Mouse (Mus musculus) spleen, adult 2 months (tissue): ENCODE results near the gene Lzts2. TPM values are rescaled to one million over a fixed set of nuclear protein-coding genes. Genes with fewer than 3 reads are reported as not detected.
A peak's percentile ranks its signal among the peaks of the same experiment; 100 is the strongest.

Source experiments
- DNase-seq, 2 experiments: peaks; one replicate each; pipeline versions ENCODE4 v3.0.0 to v3.0.0-alpha.2; 2012 to 2021; ENCODE audit warnings: low spot score in 2 of 2, low read depth in 1 of 2
- H3K27ac ChIP-seq: fragments of 200-500 bp; 2 replicates; pipeline ENCODE4 v1.5.1; 2012; ENCODE audit warnings: low read length, inconsistent platforms; ENCODE audit not compliant: insufficient read depth
- H3K27me3 ChIP-seq: fragments of 200-500 bp; 2 replicates; pipeline ENCODE4 v1.6.1; 2012; ENCODE audit warnings: mild to moderate bottlenecking, moderate library complexity, low read length, inconsistent platforms; ENCODE audit not compliant: control insufficient read depth, insufficient read depth
- H3K36me3 ChIP-seq: fragments of 200-500 bp; 2 replicates; pipeline ENCODE4 v1.6.1; 2012; ENCODE audit warnings: mild to moderate bottlenecking, low read length, inconsistent platforms; ENCODE audit not compliant: control insufficient read depth, insufficient read depth
- H3K4me1 ChIP-seq: fragments of 200-500 bp; 2 replicates; pipeline ENCODE4 v1.6.1; 2011; ENCODE audit warnings: inconsistent platforms; ENCODE audit not compliant: control insufficient read depth, insufficient read depth, insufficient read length
- H3K4me3 ChIP-seq: fragments of 200-500 bp; 2 replicates; pipeline ENCODE4 v1.5.1; 2011; ENCODE audit warnings: mild to moderate bottlenecking, inconsistent platforms; ENCODE audit not compliant: insufficient read depth, insufficient read length; ENCODE audit errors: extremely low read depth
- CTCF ChIP-seq: fragments of 200-500 bp; IDR thresholded peaks from 2 replicates; pipeline ENCODE4 v1.5.1; 2011; ENCODE audit warnings: mild to moderate bottlenecking, inconsistent platforms; ENCODE audit not compliant: insufficient read depth, insufficient read length, insufficient replicate concordance; ENCODE audit errors: extremely low read depth
- POLR2A ChIP-seq: fragments of 200-500 bp; IDR thresholded peaks from 2 replicates; pipeline ENCODE4 v1.6.1; 2011; ENCODE audit warnings: low read depth, low read length, inconsistent platforms
- WGBS: fragments of 180-500 bp; shearing (Covaris S2); methylation state at CpG from one replicate; pipeline ENCODE4 v1.1.7; 2018; 5-methylcytosine and 5-hydroxymethylcytosine counted together
- polyA plus RNA-seq: library from polyadenylated mRNA; depleted of rRNA; stranded (reverse); fragments of >200 nt; gene quantifications from 2 replicates; pipeline ENCODE4 v1.2.3, GENCODE M21; 2012

Lzts2 gene
- polyA plus RNA-seq, 1 experiment, result 23.3 TPM

- Histone ChIP-seq H3K27ac (no peak overlapping the region), H3K4me3 (no peak overlapping the region), H3K4me1 (peaks cover 15% of the 10 kb centered on the region), H3K27me3 (no peaks in the 10 kb centered on the region; the same call in 1 of the 2 replicates), H3K36me3 (no peaks in the 10 kb centered on the region; the same call in 1 of the 2 replicates)
- TF ChIP-seq POLR2A (no peak), CTCF (no peak)
- WGBS, result 69% methylated on average over 11 of the region's 11 CpGs
- no peak for DNase-seq
These were observed 30.2 kb downstream of the Lzts2 start for GRCm38 (mm10) chr19:45044389-45044927.

GRCm38 (mm10) chr19:45045236-45045635, 31.0 kb downstream of the Lzts2 start:
- no peak for DNase-seq

DNA sequence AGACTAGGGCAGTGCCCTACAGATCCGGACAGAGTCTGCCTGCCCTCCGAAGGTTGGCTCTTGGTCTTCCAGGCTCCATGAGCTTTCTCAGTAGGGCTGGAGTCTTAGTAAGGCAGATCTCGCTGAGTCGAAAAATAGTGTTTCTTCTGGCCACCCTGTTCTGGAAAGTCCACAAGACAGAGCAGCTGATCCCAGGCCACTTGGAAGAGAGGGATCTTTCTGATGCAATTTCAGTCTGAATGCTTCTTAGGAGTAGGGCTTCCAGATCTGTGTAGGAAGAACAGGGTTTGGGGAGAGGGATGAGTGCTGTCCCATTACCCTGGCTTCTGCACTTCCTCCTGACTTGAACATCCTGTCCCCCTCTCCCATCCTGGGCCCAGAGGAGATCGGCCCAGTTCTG, 31.4 kb downstream of the Lzts2 start, which contains the start of gene Pdzd7:
Gene Pdzd7, minus strand, starts transcription at position 67 of the 400 bp plus-strand sequence.
- no peak for DNase-seq
- peak within 1 kb of the TSS; percentile 81; the same call in 1 of the 2 replicates for H3K4me3 ChIP-seq
- WGBS, result 81% methylated on average over 5 of the region's 5 CpGs
- peaks cover 2% of the 10 kb centered on the region; the same call in 1 of the 2 replicates for H3K36me3 ChIP-seq
- TF ChIP-seq POLR2A, result no peak
- H3K27ac ChIP-seq, result no peak within 1 kb of the TSS
- peaks cover 15% of the 10 kb centered on the region for H3K4me1 ChIP-seq
- H3K27me3 ChIP-seq, result no peaks in the 10 kb centered on the region; the same call in 1 of the 2 replicates

More at GRCm38 (mm10) chr19:45045236-45045635, 31.0 kb downstream of the Lzts2 start:
- Histone ChIP-seq H3K27ac (no peak overlapping the region), H3K36me3 (peaks cover 2% of the 10 kb centered on the region; the same call in 1 of the 2 replicates), H3K4me1 (peaks cover 15% of the 10 kb centered on the region), H3K4me3 (no peak overlapping the region), H3K27me3 (no peaks in the 10 kb centered on the region; the same call in 1 of the 2 replicates)
- TF ChIP-seq POLR2A, result no peak
- no peak for TF ChIP-seq CTCF
- 68% methylated on average over 15 of the region's 15 CpGs for WGBS

GRCm38 (mm10) chr19:45046523-45047321, 32.5 kb downstream of the Lzts2 start:
- Histone ChIP-seq H3K4me3 (peak overlapping the region; percentile 81), H3K27ac (peak overlapping the region; percentile 96), H3K36me3 (peaks cover 3% of the 10 kb centered on the region; the same call in 1 of the 2 replicates), H3K27me3 (no peaks in the 10 kb centered on the region; the same call in 1 of the 2 replicates), H3K4me1 (peaks cover 15% of the 10 kb centered on the region)
- peak; percentile 49 to 64 for DNase-seq
- TF ChIP-seq CTCF, result no peak
- WGBS, result 1% methylated on average over 34 of the region's 34 CpGs

DNA sequence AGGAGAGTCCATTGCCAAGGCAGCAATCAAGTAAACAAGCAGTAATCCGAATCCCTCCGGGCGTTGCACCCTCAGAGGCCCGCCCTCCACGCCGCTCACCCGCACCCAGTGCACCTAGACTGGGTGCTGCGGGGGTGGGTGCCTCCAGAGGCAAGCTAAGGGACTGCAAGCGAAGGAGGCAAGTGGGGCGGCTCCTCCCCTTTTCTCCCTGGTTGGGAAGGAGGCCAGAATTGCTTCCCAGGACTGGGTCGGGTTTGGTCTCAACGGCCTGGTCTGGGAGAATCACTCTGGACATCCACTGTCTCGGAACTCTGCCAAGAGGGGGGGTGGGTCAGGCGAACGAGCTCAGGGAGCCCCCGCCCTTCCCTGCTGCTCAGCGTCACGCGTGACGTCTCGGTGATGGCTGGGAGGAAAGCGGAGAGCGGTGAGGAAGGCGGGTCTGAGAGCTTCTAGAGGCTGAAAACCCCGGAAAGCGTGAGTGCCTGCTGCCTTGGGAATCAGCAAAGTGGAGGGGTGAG, 33.3 kb downstream of the Lzts2 start, which contains the start of gene Sfxn3:
Gene Sfxn3, plus strand, starts transcription at position 87 of the 518 bp plus-strand sequence.
- DNase-seq, result peak; percentile 74 to 80
- Histone ChIP-seq H3K4me1 (peaks cover 15% of the 10 kb centered on the region), H3K36me3 (peaks cover 6% of the 10 kb centered on the region; the same call in 1 of the 2 replicates), H3K4me3 (peak within 1 kb of the TSS; percentile 81), H3K27ac (peak within 1 kb of the TSS; percentile 96), H3K27me3 (no peaks in the 10 kb centered on the region; the same call in 1 of the 2 replicates)
- under 1% methylated on average over 26 of the region's 26 CpGs for WGBS
- TF ChIP-seq CTCF, result peak; percentile 63
- no peak for TF ChIP-seq POLR2A

- TF ChIP-seq CTCF, result no peak
- TF ChIP-seq POLR2A, result 0 out of 2 replicates have a peak, but pooled peaks have one; percentile 8
- peak; percentile 51 to 66 for DNase-seq
- Histone ChIP-seq H3K36me3 (peaks cover 9% of the 10 kb centered on the region; the same call in 1 of the 2 replicates), H3K4me1 (peaks cover 15% of the 10 kb centered on the region), H3K4me3 (peak overlapping the region; percentile 81), H3K27ac (peak overlapping the region; percentile 96), H3K27me3 (no peaks in the 10 kb centered on the region; the same call in 1 of the 2 replicates)
- 10% methylated on average over 11 of the region's 11 CpGs for WGBS
These were observed 33.9 kb downstream of the Lzts2 start for GRCm38 (mm10) chr19:45047935-45048643.
